Mouse (Mus musculus): ENCODE measurements around the gene Adamts17. TPM values are rescaled to one million over a fixed set of nuclear protein-coding genes. Genes with fewer than 3 reads are reported as not detected.

Adamts17 gene
- polyA plus RNA-seq, 1 experiment from 2014 or later: 12.9 TPM

GRCm38 (mm10) chr7:66846582-66846981 lies 7.0 kb downstream of the Adamts17 start:
- ATAC-seq (ENCODE audit: insufficient number of reproducible peaks, insufficient read depth, low FRiP score, low TSS enrichment, low read depth): no peak
- Histone ChIP-seq H3K9me3 (no peaks in the 10 kb centered on the region), H3K4me3 (replicated peaks) (no peak overlapping the region), H3K27ac (no peak overlapping the region), H3K4me2 (no peak overlapping the region), H3K4me1 (replicated peaks) (peaks cover 34% of the 10 kb centered on the region), H3K9ac (replicated peaks) (no peak overlapping the region), H3K36me3 (peaks cover 13% of the 10 kb centered on the region; the same call in 1 of the 2 replicates), H3K27me3 (0 out of 2 replicates have a peak, but pooled peaks cover under 1% of the 10 kb centered on the region)
- 76% methylated on average over 6 of the region's 6 CpGs for WGBS

GRCm38 (mm10) chr7:66847299-66847698 lies 7.8 kb downstream of the Adamts17 start:
- H3K4me1 ChIP-seq (replicated peaks): peaks cover 29% of the 10 kb centered on the region
- H3K27ac ChIP-seq: no peak overlapping the region
- no peak for ATAC-seq (ENCODE audit: insufficient number of reproducible peaks, insufficient read depth, low FRiP score, low TSS enrichment, low read depth)
- no peak overlapping the region for H3K9ac ChIP-seq (replicated peaks)
- 91% methylated on average over 9 of the region's 9 CpGs for WGBS
- H3K4me2 ChIP-seq: no peak overlapping the region
- H3K4me3 ChIP-seq (replicated peaks): no peak overlapping the region
- peaks cover 16% of the 10 kb centered on the region; the same call in 1 of the 2 replicates for H3K36me3 ChIP-seq
- H3K9me3 ChIP-seq: no peaks in the 10 kb centered on the region
- H3K27me3 ChIP-seq: no peaks in the 10 kb centered on the region

GRCm38 (mm10) chr7:66849316-66849715 lies 9.8 kb downstream of the Adamts17 start:
- ATAC-seq (ENCODE audit: insufficient number of reproducible peaks, insufficient read depth, low FRiP score, low TSS enrichment, low read depth): no peak
- H3K27me3 ChIP-seq: no peaks in the 10 kb centered on the region
- H3K9ac ChIP-seq (replicated peaks): no peak overlapping the region
- WGBS: 91% methylated on average over 6 of the region's 6 CpGs
- no peak overlapping the region for H3K4me3 ChIP-seq (replicated peaks)
- H3K9me3 ChIP-seq: no peaks in the 10 kb centered on the region
- no peak overlapping the region for H3K27ac ChIP-seq
- peaks cover 21% of the 10 kb centered on the region; the same call in 1 of the 2 replicates for H3K36me3 ChIP-seq
- peaks cover 23% of the 10 kb centered on the region for H3K4me1 ChIP-seq (replicated peaks)
- no peak overlapping the region for H3K4me2 ChIP-seq

GRCm38 (mm10) chr7:66852164-66852563 lies 12.6 kb downstream of the Adamts17 start:
- no peak overlapping the region for H3K4me2 ChIP-seq
- H3K27ac ChIP-seq: no peak overlapping the region
- WGBS: 51% methylated on average over 3 of the region's 3 CpGs
- peaks cover 14% of the 10 kb centered on the region; the same call in 1 of the 2 replicates for H3K4me1 ChIP-seq (replicated peaks)
- no peak overlapping the region for H3K9ac ChIP-seq (replicated peaks)
- no peak overlapping the region for H3K4me3 ChIP-seq (replicated peaks)
- peaks cover 29% of the 10 kb centered on the region; the same call in 1 of the 2 replicates for H3K36me3 ChIP-seq
- ATAC-seq (ENCODE audit: insufficient number of reproducible peaks, insufficient read depth, low FRiP score, low TSS enrichment, low read depth): no peak
- H3K27me3 ChIP-seq: no peaks in the 10 kb centered on the region
- no peaks in the 10 kb centered on the region for H3K9me3 ChIP-seq

- H3K4me2 ChIP-seq: no peak overlapping the region
- no peaks in the 10 kb centered on the region for H3K9me3 ChIP-seq
- no peak overlapping the region for H3K4me3 ChIP-seq (replicated peaks)
- no peak overlapping the region for H3K9ac ChIP-seq (replicated peaks)
- no peaks in the 10 kb centered on the region for H3K27me3 ChIP-seq
- WGBS: 82% methylated on average over 1 of the region's 1 CpGs
- H3K36me3 ChIP-seq: peaks cover 15% of the 10 kb centered on the region; the same call in 1 of the 2 replicates
- ATAC-seq (ENCODE audit: insufficient number of reproducible peaks, insufficient read depth, low FRiP score, low TSS enrichment, low read depth): no peak
- peaks cover 12% of the 10 kb centered on the region for H3K4me1 ChIP-seq (replicated peaks)
- no peak overlapping the region for H3K27ac ChIP-seq
Observed at GRCm38 (mm10) chr7:66857610-66858009, 18.1 kb downstream of the Adamts17 start.

DNA sequence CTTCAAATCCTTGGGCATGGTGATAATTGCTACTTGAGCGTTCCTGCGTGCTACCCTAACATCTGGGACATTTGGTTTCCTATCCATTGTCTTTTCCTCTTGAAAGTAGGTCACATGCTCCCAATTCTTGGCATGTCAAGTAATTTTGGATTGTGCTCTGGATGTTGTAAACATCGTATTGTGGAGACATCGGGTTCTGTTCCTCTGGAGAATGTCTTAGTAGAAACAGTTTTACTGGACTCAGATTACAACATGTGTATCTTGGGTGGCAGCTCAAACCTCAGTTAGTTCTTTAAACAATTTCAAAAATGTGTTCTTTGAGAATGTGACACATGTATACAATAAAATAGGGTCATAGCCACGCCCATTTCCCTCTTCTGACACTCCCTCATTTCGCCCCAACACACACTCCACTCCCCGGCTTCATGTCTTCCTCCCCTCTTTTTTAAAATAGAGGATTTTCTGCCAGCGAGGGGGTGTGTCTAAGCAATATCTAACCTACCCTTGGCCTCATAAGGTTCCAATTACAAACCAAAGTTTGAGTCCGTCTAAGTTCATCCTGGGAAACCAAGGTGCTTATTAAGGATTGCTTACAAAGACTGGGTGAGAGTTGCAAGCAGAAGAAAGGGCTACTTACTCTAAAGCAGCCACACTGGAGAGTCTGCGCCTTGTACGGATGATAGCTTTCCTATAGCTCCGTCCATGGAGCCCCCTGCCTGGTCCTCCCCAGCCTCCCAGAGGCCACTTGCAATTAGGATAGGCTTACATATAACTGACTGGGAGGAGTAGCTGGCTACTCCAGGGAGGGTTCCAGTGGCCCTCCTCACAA lies 18.9 kb downstream of the Adamts17 start:
- H3K36me3 ChIP-seq: peaks cover 15% of the 10 kb centered on the region; the same call in 1 of the 2 replicates
- no peak for ATAC-seq (ENCODE audit: insufficient number of reproducible peaks, insufficient read depth, low FRiP score, low TSS enrichment, low read depth)
- peak overlapping the region; percentile 59; the same call in 1 of the 2 replicates for H3K27ac ChIP-seq
- no peaks in the 10 kb centered on the region for H3K27me3 ChIP-seq
- peak overlapping the region; percentile 6; the same call in 1 of the 2 replicates for H3K4me2 ChIP-seq
- H3K9me3 ChIP-seq: no peaks in the 10 kb centered on the region
- H3K4me1 ChIP-seq (replicated peaks): peaks cover 12% of the 10 kb centered on the region
- 43% methylated on average over 12 of the region's 12 CpGs for WGBS
- no peak overlapping the region for H3K4me3 ChIP-seq (replicated peaks)
- no peak overlapping the region for H3K9ac ChIP-seq (replicated peaks)

DNA sequence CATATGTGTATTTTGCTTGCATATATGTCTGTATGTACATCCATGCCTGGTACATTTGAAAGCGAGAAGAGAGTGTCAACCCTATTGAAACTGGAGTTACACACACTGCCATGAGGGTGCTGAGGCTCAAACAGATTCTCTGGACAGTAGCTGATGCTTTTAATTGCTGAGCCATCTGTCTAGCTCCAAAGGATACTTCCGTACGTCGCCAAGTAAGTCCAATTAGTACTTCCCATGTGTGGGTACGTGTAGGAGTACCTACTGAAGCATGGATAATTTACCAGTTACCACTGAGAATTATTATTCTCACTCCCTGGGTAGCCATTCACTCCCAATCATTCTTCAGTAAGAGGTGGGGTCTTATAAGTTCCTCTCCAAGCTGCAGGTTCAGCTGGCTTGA lies 19.7 kb downstream of the Adamts17 start:
- Histone ChIP-seq H3K9me3 (no peaks in the 10 kb centered on the region), H3K27ac (no peak overlapping the region), H3K4me2 (no peak overlapping the region)

GRCm38 (mm10) chr7:66866944-66867718 lies 27.6 kb downstream of the Adamts17 start:
- Histone ChIP-seq H3K36me3 (no peaks in the 10 kb centered on the region), H3K9ac (replicated peaks) (no peak overlapping the region), H3K27ac (peak overlapping the region; percentile 80), H3K9me3 (no peaks in the 10 kb centered on the region), H3K4me3 (replicated peaks) (no peak overlapping the region), H3K27me3 (no peaks in the 10 kb centered on the region), H3K4me2 (no peak overlapping the region), H3K4me1 (replicated peaks) (peaks cover 30% of the 10 kb centered on the region)
- 77% methylated on average over 19 of the region's 19 CpGs for WGBS
- ATAC-seq (ENCODE audit: insufficient number of reproducible peaks, insufficient read depth, low FRiP score, low TSS enrichment, low read depth): no peak

More for the DNA sequence above, 19.7 kb downstream of the Adamts17 start:
- Histone ChIP-seq H3K36me3 (peaks cover 12% of the 10 kb centered on the region; the same call in 1 of the 2 replicates), H3K4me3 (replicated peaks) (no peak overlapping the region), H3K27me3 (no peaks in the 10 kb centered on the region), H3K9ac (replicated peaks) (no peak overlapping the region), H3K4me1 (replicated peaks) (peaks cover 12% of the 10 kb centered on the region)
- WGBS: 75% methylated on average over 5 of the region's 5 CpGs
- ATAC-seq (ENCODE audit: insufficient number of reproducible peaks, insufficient read depth, low FRiP score, low TSS enrichment, low read depth): no peak

- ATAC-seq (ENCODE audit: insufficient number of reproducible peaks, insufficient read depth, low FRiP score, low TSS enrichment, low read depth): peak; percentile 41; the same call in 1 of the 2 replicates
Observed at GRCm38 (mm10) chr7:66867719-66868501, 28.4 kb downstream of the Adamts17 start.

GRCm38 (mm10) chr7:66871520-66871919 lies 32.0 kb downstream of the Adamts17 start:
- H3K9ac ChIP-seq (replicated peaks): no peak overlapping the region
- no peaks in the 10 kb centered on the region for H3K9me3 ChIP-seq
- H3K4me2 ChIP-seq: no peak overlapping the region
- H3K27me3 ChIP-seq: no peaks in the 10 kb centered on the region
- H3K4me3 ChIP-seq (replicated peaks): no peak overlapping the region
- peaks cover 36% of the 10 kb centered on the region for H3K4me1 ChIP-seq (replicated peaks)
- 61% methylated on average over 7 of the region's 7 CpGs for WGBS
- H3K27ac ChIP-seq: no peak overlapping the region
- no peak for ATAC-seq (ENCODE audit: insufficient number of reproducible peaks, insufficient read depth, low FRiP score, low TSS enrichment, low read depth)
- H3K36me3 ChIP-seq: 0 out of 2 replicates have a peak, but pooled peaks cover 7% of the 10 kb centered on the region

More at GRCm38 (mm10) chr7:66867719-66868501, 28.4 kb downstream of the Adamts17 start:
- WGBS: 35% methylated on average over 13 of the region's 13 CpGs
- peaks cover 31% of the 10 kb centered on the region for H3K4me1 ChIP-seq (replicated peaks)
- H3K27ac ChIP-seq: peak overlapping the region; percentile 80
- no peaks in the 10 kb centered on the region for H3K36me3 ChIP-seq
- H3K4me2 ChIP-seq: no peak overlapping the region
- no peak overlapping the region for H3K4me3 ChIP-seq (replicated peaks)
- no peaks in the 10 kb centered on the region for H3K9me3 ChIP-seq
- H3K9ac ChIP-seq (replicated peaks): no peak overlapping the region
- no peaks in the 10 kb centered on the region for H3K27me3 ChIP-seq

All from limb, embryonic 12.5 days (tissue).